Mouse (Mus musculus) stomach, embryonic 16.5 days (tissue): ENCODE results near the gene Capn1. TPM values are rescaled to one million over a fixed set of nuclear protein-coding genes. Genes with fewer than 3 reads are reported as not detected.

Source experiments
- ATAC-seq: fragments of 200-750 bp; cut with Nextera tagmentation; 2 replicates; pipeline ENCODE4 v1.8.0; 2017; ENCODE audit warnings: moderate number of reproducible peaks, moderate TSS enrichment; ENCODE audit not compliant: insufficient read depth, low FRiP score
- H3K27ac ChIP-seq: fragments of 300-500 bp; sonication (generic); 2 replicates; pipeline ENCODE4 v1.5.1; 2014; ENCODE audit warnings: low read length
- H3K27me3 ChIP-seq: fragments of 300-500 bp; sonication (generic); 2 replicates; pipeline ENCODE4 v1.6.1; 2014; ENCODE audit warnings: low read length, control low read depth, mixed read lengths; ENCODE audit not compliant: control insufficient read depth, insufficient read depth
- H3K36me3 ChIP-seq: fragments of 300-500 bp; sonication (generic); 2 replicates; pipeline ENCODE4 v1.6.1; 2014; ENCODE audit warnings: low read length; ENCODE audit not compliant: control insufficient read depth, insufficient read depth
- H3K4me1 ChIP-seq: fragments of 300-500 bp; sonication (generic); 2 replicates; pipeline ENCODE4 v1.6.1; 2014; ENCODE audit warnings: low read length, control low read depth, mixed read lengths; ENCODE audit not compliant: control insufficient read depth, insufficient read depth
- H3K4me2 ChIP-seq: fragments of 300-500 bp; sonication (generic); 2 replicates; pipeline ENCODE4 v1.6.1; 2014; ENCODE audit warnings: low read depth, low read length, mixed read lengths
- H3K4me3 ChIP-seq: fragments of 300-500 bp; sonication (generic); replicated peaks from 2 replicates; pipeline ENCODE4 v1.5.1; 2014; ENCODE audit warnings: mild to moderate bottlenecking, low read length
- H3K9ac ChIP-seq: fragments of 300-500 bp; sonication (generic); 2 replicates; pipeline ENCODE4 v1.6.1; 2014; ENCODE audit warnings: low read length
- H3K9me3 ChIP-seq: fragments of 300-500 bp; sonication (generic); replicated peaks from 2 replicates; pipeline ENCODE4 v1.6.1; 2016; ENCODE audit warnings: low read length, control low read depth; ENCODE audit not compliant: control insufficient read depth
- WGBS: fragments of 180-500 bp; shearing (Covaris S2); extraction: QIAGEN DNeasy Blood & Tissue Kit; methylation state at CpG from one replicate; pipeline ENCODE4 v1.1.7; 2014; 5-methylcytosine and 5-hydroxymethylcytosine counted together
- polyA plus RNA-seq: library from polyadenylated mRNA; unstranded; fragments of >200 nt; fragmentation: Nextera tagmentation; extraction: Ambion mirVana; gene quantifications from 2 replicates; pipeline ENCODE4 v1.2.1, GENCODE M21; 2015

The Capn1 gene
- polyA plus RNA-seq, 1 experiment from 2014 or later = 22.0 TPM

DNA sequence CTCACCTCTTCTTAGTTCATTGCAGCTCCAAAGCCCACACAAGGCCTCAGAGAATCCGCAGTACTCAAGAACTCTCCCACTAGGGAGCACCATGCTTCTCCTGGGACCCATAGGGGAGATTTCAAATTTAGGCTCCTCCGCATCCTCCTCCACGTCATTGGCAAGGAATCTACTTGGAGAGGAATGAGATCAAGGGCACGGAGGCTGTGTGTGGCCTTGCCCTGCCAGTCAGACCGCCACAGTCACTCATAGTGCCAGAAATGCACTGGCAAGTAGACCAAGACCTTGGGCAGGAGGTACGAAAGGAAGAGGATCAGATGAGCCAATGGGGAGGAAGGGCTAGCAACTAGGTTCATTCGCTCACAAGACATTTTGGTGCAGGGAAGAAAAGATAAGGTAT, 8.2 kb upstream of the Capn1 start:
- H3K4me1 ChIP-seq = no peaks in the 10 kb centered on the region
- H3K9ac ChIP-seq = no peak overlapping the region
- 82% methylated on average over 7 of the region's 7 CpGs for WGBS
- no peak overlapping the region for H3K4me2 ChIP-seq
- no peak overlapping the region for H3K4me3 ChIP-seq
- H3K27ac ChIP-seq = no peak overlapping the region
- no peaks in the 10 kb centered on the region for H3K9me3 ChIP-seq
- ATAC-seq = no peak
- H3K36me3 ChIP-seq = no peaks in the 10 kb centered on the region
- H3K27me3 ChIP-seq = no peaks in the 10 kb centered on the region

DNA sequence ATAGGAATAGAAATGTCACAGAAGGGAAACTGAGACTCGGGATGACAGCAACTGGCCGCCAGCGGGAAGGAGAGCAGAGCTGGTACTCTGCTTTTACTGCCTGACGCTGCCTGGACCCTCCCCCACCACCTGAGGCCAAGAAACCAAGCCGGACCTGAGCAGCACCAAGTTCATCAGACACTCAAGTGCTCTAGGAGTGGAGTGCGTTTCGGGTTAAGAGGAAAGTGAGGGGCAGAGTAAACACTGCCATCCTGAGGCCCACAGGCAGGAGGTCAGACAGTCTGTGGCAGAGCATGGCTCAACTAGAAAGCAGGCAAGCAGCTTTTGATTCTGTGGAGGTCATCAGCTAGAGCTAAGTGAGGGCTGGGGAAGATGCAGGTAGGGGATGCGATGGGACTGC, 7.4 kb upstream of the Capn1 start:
- H3K4me3 ChIP-seq = no peak overlapping the region
- no peak overlapping the region for H3K9ac ChIP-seq
- no peak overlapping the region for H3K27ac ChIP-seq
- no peak for ATAC-seq
- H3K27me3 ChIP-seq = no peaks in the 10 kb centered on the region
- no peaks in the 10 kb centered on the region for H3K9me3 ChIP-seq
- 48% methylated on average over 8 of the region's 8 CpGs for WGBS
- H3K4me2 ChIP-seq = no peak overlapping the region
- H3K4me1 ChIP-seq = no peaks in the 10 kb centered on the region
- H3K36me3 ChIP-seq = no peaks in the 10 kb centered on the region

DNA sequence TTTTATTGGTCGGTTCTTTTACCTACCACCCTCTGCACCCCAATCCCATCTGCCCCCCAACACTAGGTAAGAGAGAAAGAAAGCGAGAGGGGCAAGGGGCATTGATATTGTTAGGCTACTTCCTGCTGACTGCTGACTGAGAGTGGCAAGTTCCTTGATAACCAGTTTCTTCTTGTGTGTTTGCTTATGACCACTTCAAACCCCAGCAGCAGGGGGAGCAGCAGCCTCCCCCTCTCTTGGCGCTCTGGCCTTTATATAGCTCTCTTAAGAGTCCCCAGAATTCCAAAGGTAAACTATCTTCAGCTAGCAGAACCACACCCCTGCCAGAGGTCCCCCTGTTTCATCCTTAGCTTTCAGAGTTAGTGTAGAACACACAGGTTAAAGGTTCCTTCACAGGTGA, 4.6 kb upstream of the Capn1 start:
- WGBS = 43% methylated on average over 3 of the region's 3 CpGs
- Histone ChIP-seq H3K9me3 (no peaks in the 10 kb centered on the region), H3K27me3 (0 out of 2 replicates have a peak, but pooled peaks cover 4% of the 10 kb centered on the region), H3K36me3 (no peaks in the 10 kb centered on the region), H3K4me3 (no peak overlapping the region), H3K9ac (no peak overlapping the region), H3K4me2 (no peak overlapping the region), H3K27ac (no peak overlapping the region), H3K4me1 (0 out of 2 replicates have a peak, but pooled peaks cover 3% of the 10 kb centered on the region)
- ATAC-seq = no peak

DNA sequence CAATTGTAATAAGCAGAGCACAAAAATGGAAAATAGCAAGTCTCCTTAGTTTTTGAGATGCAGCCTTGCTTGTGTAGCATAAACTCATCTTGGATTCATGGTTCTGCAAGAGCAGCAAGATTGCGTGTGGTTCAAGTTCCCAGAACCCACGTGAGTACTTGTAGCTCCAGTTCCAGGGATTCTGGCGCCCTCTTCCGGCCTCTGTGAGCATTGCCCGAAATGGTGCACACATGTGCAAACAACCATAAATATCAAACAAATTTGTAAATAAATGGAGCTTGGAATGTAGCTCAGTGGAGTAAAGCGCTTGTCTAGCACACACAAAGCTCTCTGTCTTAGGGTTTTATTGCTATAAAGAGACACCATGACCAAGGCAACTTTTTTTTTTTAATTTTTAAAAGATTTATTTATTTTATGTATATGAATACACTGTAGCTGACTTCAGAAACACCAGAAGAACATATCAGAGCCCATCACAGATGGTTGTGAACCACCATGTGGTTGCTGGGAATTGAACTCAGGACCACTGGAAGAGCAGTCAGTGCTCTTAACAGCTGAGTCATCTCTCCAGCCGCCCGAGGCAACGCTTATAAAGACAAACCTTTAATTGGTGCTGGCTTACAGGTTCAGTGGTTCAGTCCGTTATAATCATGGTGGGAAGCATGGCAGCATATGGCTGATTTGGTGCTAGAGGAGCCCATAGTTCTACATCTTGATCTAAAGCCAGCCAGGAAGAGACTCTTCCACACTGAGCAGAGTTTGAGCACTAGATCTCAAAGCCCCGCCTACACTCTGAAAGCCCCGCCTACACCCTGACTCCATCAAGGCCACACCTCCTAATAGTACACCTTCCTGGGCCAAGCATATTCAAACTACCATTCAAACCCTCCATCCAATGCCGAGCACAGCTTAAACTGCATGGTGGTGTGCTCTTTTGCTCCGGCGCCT, 2.7 kb upstream of the Capn1 start:
- H3K27ac ChIP-seq = no peak overlapping the region
- H3K27me3 ChIP-seq = 0 out of 2 replicates have a peak, but pooled peaks cover 4% of the 10 kb centered on the region
- no peak overlapping the region for H3K4me2 ChIP-seq
- H3K4me1 ChIP-seq = peaks cover 12% of the 10 kb centered on the region
- no peak for ATAC-seq
- WGBS = 33% methylated on average over 15 of the region's 15 CpGs
- no peaks in the 10 kb centered on the region for H3K36me3 ChIP-seq
- H3K4me3 ChIP-seq = no peak overlapping the region
- H3K9ac ChIP-seq = no peak overlapping the region
- no peaks in the 10 kb centered on the region for H3K9me3 ChIP-seq

DNA sequence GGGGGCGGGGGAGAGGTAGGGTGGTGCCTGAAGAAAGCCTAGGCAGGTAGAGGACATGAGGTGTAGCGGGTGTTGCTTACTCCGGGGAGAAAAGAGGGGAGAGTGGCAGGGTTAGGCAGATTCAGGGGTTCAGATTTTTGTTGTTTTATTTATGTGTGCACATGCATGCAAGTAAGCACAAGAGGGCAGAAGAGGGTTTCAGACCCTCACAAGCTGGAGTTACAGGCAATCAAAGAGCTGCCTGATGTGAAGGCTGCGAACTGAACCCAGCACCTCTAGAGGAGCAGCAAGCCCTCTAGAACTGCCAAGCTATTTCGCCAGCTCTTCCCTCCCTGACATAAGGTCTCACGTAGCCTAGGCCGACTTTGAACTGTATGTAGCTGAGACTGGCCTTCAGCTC, 835 bp upstream of the Capn1 start:
- Histone ChIP-seq H3K4me2 (peak overlapping the region; percentile 67), H3K27me3 (0 out of 2 replicates have a peak, but pooled peaks cover 4% of the 10 kb centered on the region), H3K36me3 (no peaks in the 10 kb centered on the region), H3K9me3 (no peaks in the 10 kb centered on the region), H3K4me3 (peak overlapping the region; percentile 60; the same call in 1 of the 2 replicates), H3K9ac (no peak overlapping the region), H3K27ac (no peak overlapping the region), H3K4me1 (peaks cover 12% of the 10 kb centered on the region)
- no peak for ATAC-seq
- 47% methylated on average over 7 of the region's 7 CpGs for WGBS

DNA sequence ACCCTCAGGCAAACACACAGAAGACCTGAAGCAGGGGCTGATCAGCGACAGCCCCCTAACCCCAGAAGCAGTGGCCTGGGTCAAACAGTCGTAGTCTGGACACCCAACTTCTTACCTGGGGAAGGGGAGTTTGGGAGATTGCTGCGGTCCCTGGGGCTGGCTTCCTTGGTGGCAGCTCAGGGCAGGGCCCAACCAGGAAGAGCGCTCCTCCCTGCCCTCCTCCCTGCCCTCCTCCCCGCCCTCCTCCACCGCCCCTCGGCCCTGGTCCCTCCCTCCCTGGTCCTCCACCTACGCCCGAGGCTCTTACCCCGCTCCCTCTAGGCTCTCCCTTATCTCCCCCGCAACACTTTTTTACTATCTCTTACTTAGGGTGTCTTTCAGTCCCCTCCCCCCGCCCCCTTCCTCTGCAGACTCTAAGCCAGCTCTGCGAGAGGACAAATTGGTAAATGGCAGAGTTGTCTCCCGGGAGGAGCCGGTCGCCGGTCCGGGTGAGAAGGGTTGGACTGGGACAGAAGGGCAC, 646 bp downstream of the Capn1 start:
- peak; percentile 85 for ATAC-seq
- Histone ChIP-seq H3K4me3 (peak overlapping the region; percentile 60), H3K4me2 (peak overlapping the region; percentile 67), H3K27ac (peak overlapping the region; percentile 60), H3K9ac (peak overlapping the region; percentile 76), H3K36me3 (no peaks in the 10 kb centered on the region), H3K9me3 (no peaks in the 10 kb centered on the region), H3K4me1 (peaks cover 12% of the 10 kb centered on the region), H3K27me3 (0 out of 2 replicates have a peak, but pooled peaks cover 4% of the 10 kb centered on the region)
- 2% methylated on average over 16 of the region's 18 CpGs for WGBS

DNA sequence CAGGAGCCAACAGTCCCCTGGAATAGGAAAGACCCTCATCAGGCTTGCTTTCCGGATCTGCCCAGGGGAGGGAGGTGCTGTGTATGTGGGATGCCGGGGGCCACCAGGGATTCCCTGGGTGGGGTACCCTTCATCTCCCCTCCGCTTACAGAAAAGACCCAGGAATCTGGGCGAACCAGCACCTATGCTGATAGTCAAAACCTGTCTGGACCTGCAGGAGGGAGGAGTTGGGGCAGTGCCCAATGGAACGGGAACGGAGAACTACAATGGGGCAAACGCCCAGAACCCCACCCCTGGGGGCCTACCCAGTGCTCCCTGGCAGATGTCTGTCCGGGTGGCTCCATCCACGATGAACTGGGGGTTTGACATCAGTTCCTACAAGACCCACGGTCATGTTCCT, 2.0 kb downstream of the Capn1 start:
- Histone ChIP-seq H3K4me1 (peaks cover 12% of the 10 kb centered on the region), H3K9me3 (no peaks in the 10 kb centered on the region), H3K4me2 (peak overlapping the region; percentile 67), H3K4me3 (peak overlapping the region; percentile 60), H3K36me3 (no peaks in the 10 kb centered on the region), H3K27me3 (0 out of 2 replicates have a peak, but pooled peaks cover 4% of the 10 kb centered on the region), H3K27ac (no peak overlapping the region), H3K9ac (no peak overlapping the region; the same call in none of the 2 replicates)
- WGBS = 85% methylated on average over 10 of the region's 10 CpGs
- ATAC-seq = no peak

DNA sequence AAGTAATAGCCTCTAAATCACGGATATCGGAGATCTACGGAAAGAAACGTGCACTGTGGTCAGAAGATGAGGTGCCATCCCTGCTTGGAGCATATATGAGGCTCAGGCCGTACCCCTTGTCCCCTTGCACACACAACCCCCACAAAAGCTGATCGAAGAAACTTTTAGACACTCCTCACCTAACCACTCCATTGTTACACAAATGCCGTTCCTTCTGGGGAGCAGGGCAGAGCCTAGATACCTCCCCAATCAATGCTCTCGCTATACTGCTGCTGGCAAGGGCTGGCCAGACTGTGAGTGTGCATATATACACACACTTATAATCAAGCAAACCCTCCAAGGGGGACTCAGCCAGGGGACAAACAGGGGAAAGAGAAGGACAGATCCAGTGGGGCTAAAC, 6.6 kb downstream of the Capn1 start:
- no peaks in the 10 kb centered on the region for H3K27me3 ChIP-seq
- H3K4me1 ChIP-seq = peaks cover 3% of the 10 kb centered on the region; the same call in 1 of the 2 replicates
- no peak overlapping the region for H3K4me3 ChIP-seq

DNA sequence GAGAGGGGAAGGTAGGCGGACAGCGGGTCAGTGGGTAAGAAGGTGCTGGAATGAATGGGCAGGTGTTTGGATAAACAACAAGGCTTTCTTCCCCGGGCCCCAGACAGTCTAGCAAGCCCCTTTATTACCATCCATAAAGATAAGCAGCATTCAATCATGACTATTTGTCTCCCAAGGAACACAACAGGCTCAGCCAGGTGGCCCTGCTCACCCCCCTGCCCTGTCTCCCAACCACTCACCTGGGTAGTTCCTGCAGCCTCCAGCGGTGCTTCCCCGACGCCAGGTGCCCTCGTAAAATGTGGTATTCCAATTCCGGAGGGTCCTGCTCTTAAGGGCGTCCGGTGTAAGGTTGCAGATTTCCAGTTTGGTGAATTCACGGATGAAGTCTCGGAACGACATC, 8.7 kb downstream of the Capn1 start:
- WGBS = 75% methylated on average over 13 of the region's 13 CpGs
- Histone ChIP-seq H3K4me3 (no peak overlapping the region), H3K27ac (no peak overlapping the region), H3K4me1 (no peaks in the 10 kb centered on the region), H3K9me3 (no peaks in the 10 kb centered on the region), H3K9ac (no peak overlapping the region), H3K36me3 (no peaks in the 10 kb centered on the region), H3K4me2 (no peak overlapping the region), H3K27me3 (no peaks in the 10 kb centered on the region)
- no peak for ATAC-seq

More for the DNA sequence above, 6.6 kb downstream of the Capn1 start:
- Histone ChIP-seq H3K9me3 (no peaks in the 10 kb centered on the region), H3K9ac (no peak overlapping the region), H3K4me2 (no peak overlapping the region), H3K36me3 (no peaks in the 10 kb centered on the region), H3K27ac (no peak overlapping the region)
- no peak for ATAC-seq
- WGBS = 81% methylated on average over 8 of the region's 8 CpGs
